Mouse (Mus musculus) left cerebral cortex, postnatal 4 days (tissue): ENCODE data around the gene Polr2a. TPM values are rescaled to one million over a fixed set of nuclear protein-coding genes. Genes with fewer than 3 reads are reported as not detected.
A peak's percentile ranks its signal among the peaks of the same experiment; 100 is the strongest.

ENCODE experiments used
- DNase-seq: peaks from one replicate; pipeline ENCODE4 v3.0.0-alpha.2; 2022
- intact Hi-C: fragments of 180-260 bp; cut with DNase I; formaldehyde crosslinking; loops from one replicate; pipeline ENCODE4 v1.15.1; 2025
- total RNA-seq, 2 experiments: library from RNA; stranded (reverse); gene quantifications; 2 replicates each; pipeline ENCODE4 v1.2.3; 2021

The Polr2a gene
- total RNA-seq, 2 experiments from 2014 or later: 49.6 to 54.6 TPM

DNA sequence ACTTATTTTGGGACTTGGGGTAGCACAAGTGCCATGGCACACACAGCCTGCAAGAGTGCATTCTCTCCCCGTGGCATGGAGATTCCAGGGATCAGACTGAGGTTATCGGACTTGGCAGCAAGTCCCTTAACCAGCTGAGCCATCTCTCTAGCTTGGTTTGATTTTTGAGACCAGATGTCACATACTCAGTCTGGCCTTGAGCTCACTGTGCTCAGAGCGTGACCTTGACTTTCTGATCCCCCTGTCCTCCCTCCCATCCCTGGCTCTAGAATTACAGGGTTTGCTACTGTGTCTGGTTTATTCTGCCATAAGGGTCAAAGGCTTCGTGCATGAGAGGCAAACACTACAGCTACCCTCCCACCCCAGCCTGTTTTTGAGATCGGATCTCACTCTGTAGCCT lies 31.0 kb upstream of the Polr2a start:
- no peak for DNase-seq
- intact Hi-C loops: no loop called here

DNA sequence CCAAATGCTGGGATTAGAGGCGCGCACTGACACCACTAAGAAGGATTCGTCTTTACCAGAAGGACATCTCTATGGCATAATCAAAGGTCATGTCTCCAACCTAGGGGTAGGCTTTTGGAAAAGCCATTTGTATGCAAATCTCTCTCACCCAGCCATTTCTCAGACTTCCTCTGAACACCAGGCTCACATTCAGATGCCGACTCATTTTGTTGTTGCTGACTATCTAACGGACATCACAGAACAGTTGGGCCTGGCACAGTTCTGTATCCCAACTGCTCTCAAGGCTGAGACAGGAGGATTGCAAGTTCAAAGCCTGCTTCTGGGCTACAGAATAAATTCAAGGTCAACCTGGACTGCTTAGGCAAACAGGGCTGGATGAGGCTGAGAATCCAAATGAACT lies 28.9 kb upstream of the Polr2a start:
- DNase-seq: no peak
- intact Hi-C loops: no loop called here

DNA sequence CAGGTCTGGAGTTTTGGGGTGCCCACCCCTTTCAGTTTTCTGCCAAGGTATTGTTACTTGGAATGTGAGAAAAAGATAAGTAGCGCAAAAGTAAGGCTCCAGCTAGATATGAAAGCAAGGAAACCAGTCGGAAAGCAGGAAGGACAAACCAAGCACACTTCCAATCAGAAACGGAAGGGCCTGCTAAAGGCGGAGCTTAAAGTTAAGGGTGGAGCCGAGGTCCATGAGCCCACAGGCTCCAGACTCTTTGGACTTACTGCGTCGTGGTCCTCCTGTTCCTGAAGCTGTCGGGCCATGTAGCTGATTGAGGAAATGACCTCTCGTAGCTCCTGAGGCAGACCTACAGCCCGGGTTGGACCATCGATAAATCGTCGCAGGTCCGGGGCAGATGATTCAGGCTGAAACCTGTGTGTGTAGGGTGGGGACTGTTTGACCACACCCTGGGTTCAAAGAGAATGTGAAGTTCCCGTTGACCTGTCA lies 26.4 kb upstream of the Polr2a start:
- intact Hi-C loops: no loop called here

DNA sequence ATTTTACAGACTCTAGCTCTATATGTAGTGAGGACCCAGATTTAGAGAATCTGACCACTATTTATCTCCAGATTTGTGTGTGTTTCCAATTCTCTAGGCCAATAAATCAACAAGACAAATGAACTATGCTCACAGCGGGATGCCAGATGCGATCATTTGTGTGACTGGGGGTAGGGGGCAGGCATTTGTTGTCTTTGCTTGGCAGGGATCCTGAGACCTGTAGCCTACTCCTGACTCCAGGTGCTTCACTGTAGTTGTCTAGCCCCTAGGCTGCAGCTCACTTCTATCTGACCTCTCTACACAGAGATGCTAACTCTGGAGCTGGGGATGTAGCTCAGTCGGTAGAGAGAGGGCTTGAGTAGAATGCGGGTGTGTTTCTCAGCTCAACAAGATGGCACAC lies 23.4 kb upstream of the Polr2a start:
- intact Hi-C loops: no loop called here
- no peak for DNase-seq

More for the DNA sequence above, 26.4 kb upstream of the Polr2a start:
- DNase-seq: no peak

DNA sequence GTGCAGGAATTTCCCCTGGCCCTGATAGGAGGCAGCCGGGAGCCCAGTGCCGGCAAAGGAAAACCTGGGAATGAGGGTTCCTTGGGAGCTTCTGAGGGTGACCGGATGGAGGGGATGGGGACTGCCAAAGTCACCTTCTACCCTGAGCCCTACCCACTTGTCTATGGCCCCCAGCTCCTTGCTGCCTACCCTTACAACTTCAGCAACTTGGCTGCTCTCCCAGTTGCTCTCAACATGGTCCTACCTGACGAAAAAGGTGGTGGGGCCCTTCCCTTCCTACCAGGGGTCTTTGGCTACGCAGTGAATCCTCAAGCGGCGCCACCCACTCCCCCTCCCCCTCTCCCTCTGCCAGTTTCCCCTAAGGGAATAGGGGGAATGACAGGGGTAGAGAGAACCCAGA lies 20.5 kb upstream of the Polr2a start:
- intact Hi-C loops: no loop called here
- no peak for DNase-seq

DNA sequence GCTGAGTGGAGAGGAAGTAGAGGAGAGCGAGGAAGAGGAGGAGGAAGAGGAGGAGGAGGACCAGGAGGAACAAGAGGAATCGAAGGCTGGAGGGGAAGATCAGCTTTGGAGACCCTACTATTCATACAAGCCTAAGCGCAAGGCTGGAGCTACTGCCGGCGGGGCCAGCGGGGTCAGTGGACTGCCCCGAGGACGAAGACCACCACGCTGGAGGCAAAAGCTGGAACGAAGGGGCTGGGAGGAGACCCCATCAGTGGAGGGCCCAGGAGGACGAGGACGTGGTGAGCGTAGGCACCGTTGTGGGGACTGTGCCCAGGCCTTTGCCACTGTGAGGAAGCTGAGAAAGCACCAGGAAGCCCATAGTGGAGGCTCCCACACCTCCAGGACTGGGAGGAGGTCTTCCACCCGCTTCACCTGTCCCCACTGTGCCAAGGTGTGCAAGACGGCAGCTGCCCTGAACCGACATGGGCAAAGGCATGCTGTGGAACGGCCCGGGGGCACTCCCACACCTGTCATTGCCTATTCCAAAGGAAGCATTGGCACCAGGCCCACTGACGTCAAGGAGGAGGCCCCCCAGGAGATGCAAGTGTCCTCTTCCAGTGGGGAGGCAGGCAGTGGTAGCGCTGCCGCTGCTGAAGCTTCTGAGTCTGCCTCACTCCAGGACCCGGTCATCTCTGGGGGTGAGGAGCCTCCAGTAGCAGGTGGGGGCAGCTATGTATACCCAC lies 20.0 kb upstream of the Polr2a start:
- intact Hi-C loops: no loop called here
- no peak for DNase-seq

DNA sequence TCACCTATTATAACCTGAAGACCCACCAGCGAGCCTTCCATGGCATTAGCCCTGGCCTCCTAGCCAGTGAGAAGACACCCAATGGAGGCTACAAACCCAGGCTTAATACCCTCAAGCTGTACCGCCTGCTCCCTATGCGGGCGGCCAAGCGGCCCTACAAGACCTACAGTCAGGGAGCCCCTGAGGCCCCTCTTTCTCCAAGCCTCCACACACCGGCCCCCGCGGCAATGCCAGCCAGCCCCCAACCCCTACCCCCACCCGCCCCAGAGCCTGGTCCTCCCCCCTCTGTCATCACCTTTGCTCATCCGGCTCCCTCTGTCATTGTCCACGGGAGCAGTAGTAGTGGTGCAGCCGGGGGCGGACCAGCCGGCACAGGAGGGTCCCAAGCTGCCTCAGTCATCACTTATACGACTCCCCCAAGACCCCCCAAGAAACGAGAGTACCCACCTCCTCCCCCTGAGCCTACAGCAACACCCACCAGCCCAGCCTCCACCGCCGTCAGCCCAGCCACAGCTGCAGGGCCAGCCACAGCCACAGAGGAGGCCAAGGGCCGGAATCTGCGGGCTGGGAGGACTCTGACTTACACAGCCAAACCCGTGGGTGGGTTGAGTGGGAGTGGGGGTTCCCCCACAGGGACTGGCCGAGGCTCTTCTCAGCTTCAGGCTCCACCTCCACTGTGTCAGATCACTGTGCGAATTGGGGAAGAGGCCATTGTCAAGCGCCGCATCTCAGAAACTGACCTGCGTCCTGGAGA lies 19.2 kb upstream of the Polr2a start:
- intact Hi-C loops: no loop called here
- no peak for DNase-seq

DNA sequence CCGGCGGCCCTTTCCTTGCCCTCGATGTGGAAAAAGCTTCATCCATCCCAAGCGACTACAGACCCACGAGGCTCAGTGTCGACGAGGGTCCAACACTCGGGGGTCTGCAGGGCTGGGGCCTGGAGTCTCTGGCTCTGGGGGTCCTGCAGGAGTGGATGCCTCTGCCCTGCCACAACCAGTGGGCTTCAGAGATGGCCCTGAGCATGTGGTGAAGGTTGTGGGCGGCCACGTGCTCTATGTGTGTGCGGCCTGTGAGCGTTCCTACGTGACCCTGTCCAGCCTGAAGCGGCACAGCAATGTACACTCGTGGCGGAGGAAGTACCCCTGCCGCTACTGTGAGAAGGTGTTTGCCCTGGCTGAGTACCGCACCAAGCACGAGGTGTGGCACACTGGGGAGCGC lies 18.1 kb upstream of the Polr2a start:
- DNase-seq: no peak
- intact Hi-C loops: no loop called here

DNA sequence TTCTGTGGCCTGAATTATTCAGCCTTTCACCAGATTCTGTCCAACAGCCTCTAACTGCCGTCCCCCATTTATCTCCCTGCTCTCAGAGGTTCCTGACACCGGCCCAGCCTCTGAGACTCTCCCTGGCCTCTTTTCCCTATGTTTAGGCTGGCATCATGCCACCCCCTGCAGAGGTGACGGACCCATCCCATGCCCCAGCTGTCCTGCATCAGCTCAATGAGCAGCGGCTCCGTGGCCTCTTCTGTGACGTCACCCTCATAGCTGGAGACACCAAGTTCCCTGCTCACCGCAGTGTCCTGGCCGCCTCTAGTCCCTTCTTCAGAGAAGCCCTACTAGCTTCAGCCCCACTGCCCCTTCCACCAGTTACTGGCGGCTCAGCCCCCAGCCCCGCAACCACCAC lies 17.3 kb upstream of the Polr2a start:
- intact Hi-C loops: no loop called here

DNA sequence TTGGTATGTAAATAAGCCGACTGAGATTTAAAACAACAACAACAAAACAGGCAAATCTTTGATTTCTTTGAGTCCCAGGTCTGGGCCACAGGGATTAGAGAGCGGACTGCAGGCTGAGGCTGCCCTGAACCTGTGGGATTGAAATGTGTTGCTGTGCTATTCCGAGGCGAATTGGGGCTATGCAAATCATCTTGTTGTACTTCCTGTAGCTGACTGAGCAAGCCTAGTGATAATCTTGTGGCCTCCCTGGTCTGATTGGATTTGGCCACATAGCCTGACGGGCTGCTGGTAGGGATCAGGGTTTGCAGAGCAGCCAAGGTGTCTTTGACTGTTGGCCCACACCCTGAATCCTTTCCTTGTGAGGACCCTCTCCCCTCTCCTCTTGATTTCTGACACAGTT lies 16.5 kb upstream of the Polr2a start:
- DNase-seq: no peak
- intact Hi-C loops: no loop called here

More for the DNA sequence above, 17.3 kb upstream of the Polr2a start:
- DNase-seq: peak; percentile 69

DNA sequence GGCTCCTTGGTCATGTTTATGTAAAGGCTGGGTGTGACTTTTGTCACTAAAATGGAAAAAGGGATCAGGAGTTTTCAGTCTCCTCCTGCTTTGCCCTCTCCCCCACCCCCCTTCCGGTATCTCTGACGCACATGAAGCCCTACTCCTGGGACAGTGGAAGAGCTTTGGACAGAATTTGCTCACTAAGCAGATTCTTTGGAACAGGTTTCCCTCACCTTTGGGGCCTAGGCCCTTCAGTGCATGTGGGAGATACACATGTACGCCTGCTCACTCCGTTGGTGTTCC lies 9.1 kb upstream of the Polr2a start:
- intact Hi-C loops: no loop called here
- DNase-seq: no peak

DNA sequence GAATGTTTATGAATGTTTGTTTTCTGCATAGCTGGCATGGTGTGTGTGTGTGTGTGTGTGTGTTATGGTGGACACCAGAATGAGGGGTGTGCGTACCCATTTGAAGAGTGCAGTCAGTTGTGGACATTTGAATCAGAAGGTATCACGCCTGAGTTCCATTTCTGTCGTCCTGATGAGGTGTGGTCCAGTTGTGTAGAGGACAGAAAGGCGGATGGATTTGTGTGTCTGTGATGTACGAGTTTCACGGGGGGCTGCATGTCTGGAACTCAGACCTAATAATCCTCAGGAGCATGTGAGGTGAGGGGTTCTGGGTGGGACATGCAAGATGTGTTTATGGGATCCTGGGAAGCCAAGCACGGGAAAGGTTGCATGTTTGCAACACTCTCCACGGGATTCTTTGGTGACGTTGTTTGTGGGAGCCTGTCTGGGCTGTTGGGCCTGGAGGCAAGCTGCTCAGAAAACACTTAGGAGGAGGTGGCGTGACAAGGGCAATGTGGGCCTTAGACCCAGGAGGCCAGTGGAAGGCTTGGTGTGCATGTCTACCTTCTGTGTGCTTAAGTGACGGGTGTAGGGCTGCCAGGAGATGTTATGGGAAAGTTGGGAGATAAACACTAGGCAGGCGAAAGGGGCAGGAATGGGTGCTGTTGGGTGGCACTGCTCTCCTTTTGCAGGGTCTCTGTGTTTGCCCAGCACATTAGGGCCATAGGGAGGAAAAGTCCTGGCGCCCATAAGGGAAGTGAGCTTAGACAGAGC lies 8.6 kb upstream of the Polr2a start:
- DNase-seq: no peak
- intact Hi-C loops: no loop called here

DNA sequence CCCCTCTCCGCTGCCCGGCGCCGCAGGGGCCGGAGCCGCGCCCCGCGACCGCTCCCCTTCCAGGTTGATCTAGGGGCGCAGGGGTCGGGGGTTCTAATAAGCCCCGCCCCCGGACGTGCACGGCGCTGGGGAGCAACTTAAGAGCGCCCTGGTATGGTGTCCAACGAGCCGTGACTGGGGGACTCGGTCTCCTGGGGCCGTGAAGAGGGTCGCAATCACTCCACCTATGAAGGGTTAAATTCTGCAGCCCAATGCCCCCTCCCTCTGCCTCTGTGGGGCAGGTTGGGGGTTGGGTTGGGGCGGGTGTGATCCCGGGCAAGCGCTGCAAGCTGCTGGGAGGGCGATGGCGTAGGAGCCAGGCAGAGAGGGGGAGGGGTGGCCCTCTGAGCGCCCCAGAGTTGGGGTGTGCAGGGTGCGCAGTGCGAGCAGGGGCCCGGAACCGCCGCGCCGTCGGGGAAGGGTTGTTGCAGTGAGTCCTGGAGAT lies 7.7 kb upstream of the Polr2a start:
- peak; percentile 73 for DNase-seq
- intact Hi-C loops: no loop called here

DNA sequence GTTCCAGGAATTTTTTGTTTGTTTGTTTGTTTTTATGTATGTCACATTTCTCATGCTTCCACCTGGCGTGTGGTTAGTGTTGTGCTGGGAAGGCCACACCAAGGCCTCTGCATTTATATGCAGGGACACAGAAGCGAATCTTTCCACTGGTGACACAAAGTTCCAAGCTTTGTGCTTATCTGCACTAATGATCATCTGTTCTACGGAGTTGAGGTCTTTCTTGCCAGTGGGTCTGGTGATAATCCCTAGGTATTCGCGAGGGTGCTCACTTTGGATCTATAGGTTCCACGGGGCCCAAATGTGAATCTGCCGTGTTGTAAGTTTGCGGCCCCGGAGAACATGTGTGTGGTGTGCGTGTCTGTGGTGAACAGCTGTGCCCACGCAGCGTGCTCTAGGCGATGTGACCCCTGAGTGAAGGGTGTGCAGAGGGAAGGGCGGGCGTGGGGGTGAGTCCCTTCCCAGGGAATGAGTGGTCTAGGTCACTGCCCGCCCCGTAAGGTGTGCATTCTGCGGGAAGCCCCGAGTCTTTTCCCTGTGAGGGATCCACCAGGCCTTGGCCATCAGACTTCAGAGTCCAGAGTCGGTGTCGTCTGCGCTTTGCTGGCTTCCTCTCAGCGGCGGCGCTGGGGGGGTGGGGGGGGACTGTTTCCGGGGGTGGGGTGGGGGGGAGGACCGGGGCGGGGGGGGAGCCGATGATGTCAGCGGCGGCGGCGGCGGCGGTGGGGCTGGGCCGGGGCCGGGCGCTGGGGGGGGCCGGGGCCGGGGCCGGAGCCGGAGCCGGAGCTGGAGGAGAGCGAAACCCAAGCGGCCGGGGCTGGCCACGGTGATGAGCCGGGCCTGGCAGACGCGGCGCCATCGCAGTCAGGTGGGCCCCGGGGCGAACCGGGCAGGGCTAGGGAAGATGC lies 7.0 kb upstream of the Polr2a start, which contains the start of gene Zbtb4:
TSS of gene Zbtb4 (plus strand) at position 692 of the 905 bp plus-strand sequence.
- peak; percentile 49 for DNase-seq
- intact Hi-C loops: no loop called here

DNA sequence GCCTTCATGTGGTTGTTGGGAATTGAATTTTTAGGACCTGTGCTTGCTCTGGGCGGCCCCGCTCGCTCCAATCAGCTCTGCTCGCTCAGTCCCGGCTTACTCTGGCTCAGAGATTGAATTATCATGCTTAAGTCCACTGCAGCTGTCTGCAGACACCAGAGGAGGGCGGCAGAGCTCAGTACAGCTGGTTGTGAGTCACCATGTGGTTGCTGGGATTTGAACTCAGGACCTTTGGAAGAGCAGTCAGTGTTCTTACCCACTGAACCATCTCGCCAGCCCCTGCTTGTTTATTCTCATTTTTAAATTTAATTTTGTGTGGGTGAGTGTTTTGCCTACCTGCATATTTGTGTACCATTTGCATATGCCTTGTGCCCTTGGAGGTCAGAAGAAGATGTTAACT lies 5.1 kb upstream of the Polr2a start:
- DNase-seq: no peak
- intact Hi-C loops: loop anchor here (5.0 kb wide), 1 partner anchor 39 kb away; the partner anchor contains the start of gene Fgf11

DNA sequence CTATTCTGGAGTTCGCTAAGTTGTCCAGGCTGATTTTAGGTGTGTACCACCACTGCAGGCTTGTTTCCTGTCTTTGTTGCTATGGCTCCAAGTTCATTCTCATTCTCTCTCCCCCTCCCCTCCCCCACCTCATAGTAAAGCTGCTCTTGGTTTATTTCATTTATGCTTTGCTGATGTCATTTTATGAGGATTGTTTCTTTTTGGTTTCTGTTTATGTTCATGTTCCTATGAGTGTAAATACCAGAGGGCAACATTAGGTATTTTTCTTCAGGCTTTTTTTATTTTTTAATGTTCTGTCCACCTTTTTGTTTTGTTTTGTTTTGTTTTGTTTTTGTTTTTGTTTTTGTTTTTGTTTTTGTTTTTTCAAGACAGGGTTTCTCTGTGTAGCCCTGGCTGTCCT lies 3.4 kb upstream of the Polr2a start, which contains the start of gene Slc35g3:
TSS of gene Slc35g3 (minus strand) at position 101 of the 400 bp plus-strand sequence.
- DNase-seq: no peak
- intact Hi-C loops: loop anchor here (5.0 kb wide), 1 partner anchor 40 kb away; the partner anchor contains the start of gene Fgf11

DNA sequence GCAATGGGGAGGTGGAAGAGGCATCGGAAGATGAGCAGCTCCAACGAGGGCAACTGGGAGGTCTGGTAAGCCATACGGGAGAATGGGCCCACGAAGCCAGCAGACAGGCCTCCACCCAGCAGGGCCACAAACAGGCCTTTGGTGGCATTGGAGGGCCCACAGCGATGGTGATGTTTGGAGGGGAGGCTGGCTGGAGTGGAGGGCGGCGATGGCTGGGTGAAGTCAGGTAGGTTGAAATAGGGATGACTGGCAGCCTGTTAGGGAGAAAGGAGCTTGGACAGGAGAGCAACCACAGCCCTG lies 2.4 kb upstream of the Polr2a start:
- DNase-seq: no peak
- intact Hi-C loops: loop anchor here (5.0 kb wide), 1 partner anchor 41 kb away; the partner anchor contains the start of gene Fgf11

DNA sequence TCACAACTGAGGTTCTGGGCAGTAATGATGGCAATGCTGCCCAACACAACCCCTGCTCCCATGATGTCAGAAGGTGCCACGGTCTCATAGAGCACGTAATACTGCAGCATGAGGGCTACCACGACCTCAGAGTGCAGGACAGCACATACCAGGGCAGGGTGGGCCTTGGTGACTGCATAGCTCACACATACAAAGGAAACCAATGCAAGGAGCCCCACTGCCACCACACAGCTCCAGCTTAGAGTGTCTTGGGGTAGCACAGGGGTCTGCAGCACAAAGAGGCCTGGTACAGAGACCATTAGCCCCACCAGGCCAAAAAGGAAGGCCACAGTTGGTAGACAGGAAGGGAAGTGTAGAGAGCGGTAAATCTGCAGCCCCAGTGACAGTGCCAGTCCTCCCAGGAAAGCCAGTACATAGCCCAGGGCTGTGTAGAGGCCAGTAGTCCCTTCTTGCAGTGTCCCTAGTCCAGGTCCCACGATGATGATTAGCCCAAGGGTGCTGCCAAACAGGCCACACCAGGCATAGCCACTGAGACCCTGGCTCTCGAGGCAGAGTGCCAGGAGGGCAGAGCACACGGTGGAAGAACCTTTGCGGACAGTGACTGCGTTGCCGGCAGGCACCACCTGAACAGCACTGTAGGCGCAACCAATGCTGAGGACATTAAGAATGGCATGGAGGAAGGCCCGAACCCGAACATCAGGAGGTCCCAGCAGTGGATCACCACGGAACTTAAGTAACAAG lies 1.9 kb upstream of the Polr2a start:
- DNase-seq: no peak
- intact Hi-C loops: loop anchor here (5.0 kb wide), 1 partner anchor 42 kb away; the partner anchor contains the start of gene Fgf11

DNA sequence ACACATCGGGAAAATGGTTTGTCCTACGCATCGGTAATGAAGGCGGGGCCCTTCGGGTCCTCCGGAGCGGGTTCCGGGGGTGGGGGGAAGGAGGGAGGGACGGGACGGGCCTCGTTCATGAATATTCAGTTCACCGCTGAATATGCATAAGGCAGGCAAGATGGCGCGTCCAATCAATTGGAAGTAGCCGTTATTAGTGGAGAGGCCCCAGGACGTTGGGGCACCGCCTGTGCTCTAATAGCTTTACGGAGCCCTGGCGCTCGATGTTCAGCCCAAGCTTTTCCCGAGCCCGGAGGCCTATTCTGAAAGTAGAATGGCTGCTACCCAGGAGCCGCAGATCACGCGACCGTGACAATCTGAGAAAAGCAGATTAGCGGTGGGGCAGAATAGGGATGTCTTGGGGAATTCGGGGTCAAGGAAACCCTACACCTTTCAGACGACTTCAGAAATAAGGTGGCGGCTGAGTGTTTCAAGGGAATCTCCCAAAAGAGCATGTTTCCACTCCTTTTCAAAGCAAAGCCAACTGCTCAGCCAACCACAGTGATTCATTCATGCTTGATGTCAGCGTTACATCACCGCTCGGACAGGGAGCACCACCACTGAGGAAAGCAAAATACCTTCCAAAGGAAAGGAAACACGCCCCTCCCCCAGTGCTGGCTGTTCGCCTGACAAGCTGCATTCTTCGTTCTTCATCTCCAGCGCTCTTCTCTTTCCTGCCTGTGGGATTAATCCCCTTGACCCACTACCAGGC lies 709 bp upstream of the Polr2a start:
- DNase-seq: peak; percentile 94
- intact Hi-C loops: loop anchor here (5.0 kb wide), 1 partner anchor 77 kb away; the partner anchor contains the start of gene Senp3
